Mouse (Mus musculus): ENCODE data around the gene Zc3h4. TPM values are rescaled to one million over a fixed set of nuclear protein-coding genes. Genes with fewer than 3 reads are reported as not detected.
A peak's percentile ranks its signal among the peaks of the same experiment; 100 is the strongest.

Zc3h4 gene
- total and polyA plus RNA-seq, 3 experiments = 32.9 to 71.8 (median 59.4) TPM

DNA sequence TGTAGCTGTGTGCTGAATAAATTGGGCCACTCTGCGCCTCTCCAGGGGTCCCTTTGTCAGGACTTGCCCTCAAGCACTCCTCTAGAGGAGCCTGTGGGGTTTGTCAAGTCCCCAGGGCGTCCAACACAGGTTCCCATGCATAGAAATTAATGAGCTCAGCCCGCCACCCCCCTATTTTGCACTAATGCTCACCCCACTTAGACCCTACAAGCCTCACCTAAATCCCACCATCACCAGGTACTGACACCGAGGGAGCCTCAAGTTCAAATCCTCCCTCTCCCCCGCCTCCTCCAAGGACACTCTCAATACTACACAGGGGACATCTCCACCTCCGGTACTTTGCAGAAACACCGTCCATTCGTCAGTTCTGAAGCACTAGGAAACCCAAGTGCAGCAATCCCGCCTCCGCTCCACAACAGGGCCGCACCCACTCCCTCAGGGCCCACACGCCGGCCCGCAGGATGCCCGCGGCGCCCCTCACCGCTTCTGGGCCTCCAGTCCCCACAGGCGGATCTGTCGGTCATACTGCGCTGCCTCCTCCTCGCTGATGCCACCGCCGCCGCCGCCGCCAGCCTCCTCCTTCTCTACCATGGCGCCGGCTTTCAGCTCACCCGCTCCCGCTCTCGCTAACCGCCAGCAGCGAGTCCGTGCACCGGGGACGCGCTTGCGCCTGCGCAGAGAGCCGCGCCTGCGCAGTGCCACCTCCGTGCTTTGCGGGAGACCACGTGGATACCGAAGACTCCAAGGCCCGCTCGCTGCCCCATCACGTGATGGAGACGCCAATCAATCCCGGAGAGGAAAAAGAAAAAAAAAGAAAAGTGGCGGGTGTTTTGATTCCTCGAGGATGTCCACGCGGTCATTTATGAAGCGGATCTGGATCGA, 13.3 kb upstream of the Zc3h4 start, which contains the start of gene Sae1:
Gene Sae1, minus strand, starts transcription at position 647 of the 882 bp plus-strand sequence.
- Histone ChIP-seq H3K79me2 (ENCODE audit: control insufficient read depth, insufficient read depth, low read length, poor library complexity) (peaks cover 43% of the 10 kb centered on the region), H3K4me3 (ENCODE audit: control insufficient read depth in 1 of 2, insufficient read depth in 1 of 2, low read depth in 2 of 2, low read length in 2 of 2) (peak within 1 kb of the TSS; percentile 84 to 98), H3K9ac (ENCODE audit: control insufficient read depth, low read depth, low read length, poor library complexity, severe bottlenecking) (peak within 1 kb of the TSS; percentile 98), H3K4me1 (ENCODE audit: control insufficient read depth in 1 of 2, insufficient read depth in 2 of 2, low read length in 2 of 2) (peaks cover 2 to 26% of the 10 kb centered on the region in 2 experiments), H3K36me3 (ENCODE audit: control insufficient read depth in 1 of 2, insufficient read depth in 2 of 2, low read length in 2 of 2) (peaks cover 2 to 33% of the 10 kb centered on the region in 2 experiments; a peak in 3 of 4 replicates), H3K27me3 (ENCODE audit: control insufficient read depth in 1 of 2, insufficient read depth in 2 of 2, low read length in 2 of 2) (no peaks in the 10 kb centered on the region), H3K9me3 (replicated peaks; ENCODE audit: insufficient read depth, low read length) (no peaks in the 10 kb centered on the region), H3K27ac (ENCODE audit: control insufficient read depth, low read depth, low read length) (peak within 1 kb of the TSS; percentile 72)
- TF ChIP-seq BHLHE40 (IDR thresholded peaks at IDR 0.05; ENCODE audit: borderline replicate concordance, low read depth, low read length) (peak; percentile 90), POLR2AphosphoS2 (IDR thresholded peaks at IDR 0.05; ENCODE audit: low read length) (peak; percentile 67; the same call in 1 of the 2 replicates), MEF2A (IDR thresholded peaks at IDR 0.05; ENCODE audit: extremely low read depth, insufficient replicate concordance, low read depth, low read length, poor library complexity, severe bottlenecking) (no peak), USF2 (IDR thresholded peaks at IDR 0.05; ENCODE audit: borderline replicate concordance in 1 of 2, insufficient read depth in 1 of 2, low read depth in 1 of 2, low read length in 2 of 2) (peak; percentile 78 to 95), MYC (IDR thresholded peaks at IDR 0.05; ENCODE audit: low read depth, low read length) (peak; percentile 97), JUND (IDR thresholded peaks at IDR 0.05; ENCODE audit: low read depth, low read length) (no peak), GATA1 (IDR thresholded peaks at IDR 0.05; ENCODE audit: low read depth, low read length) (no peak), MXI1 (IDR thresholded peaks at IDR 0.05; ENCODE audit: low read depth, low read length) (peak; percentile 98), ETS1 (IDR thresholded peaks at IDR 0.05; ENCODE audit: low read depth, low read length) (peak; percentile 51; the same call in 1 of the 2 replicates), USF1 (IDR thresholded peaks at IDR 0.05; ENCODE audit: low read depth, low read length) (peak; percentile 98), HCFC1 (IDR thresholded peaks at IDR 0.05; ENCODE audit: low read depth, low read length) (peak; percentile 81), TBP (IDR thresholded peaks at IDR 0.05; ENCODE audit: low read depth, low read length) (no peak), SIN3A (IDR thresholded peaks at IDR 0.05; ENCODE audit: low read length) (peak; percentile 87), POLR2A (IDR thresholded peaks at IDR 0.05; ENCODE audit: control insufficient read depth in 1 of 2, insufficient read depth in 1 of 2, low read depth in 1 of 2, low read length in 2 of 2, poor library complexity in 1 of 2) (peak; percentile 76 to 86), ZC3H11A (IDR thresholded peaks at IDR 0.05; ENCODE audit: low read depth, low read length) (no peak), ZNF384 (IDR thresholded peaks at IDR 0.05; ENCODE audit: low read depth, low read length) (peak; percentile 95), MYB (IDR thresholded peaks at IDR 0.05; ENCODE audit: low read depth, low read length) (no peak), POLR2AphosphoS5 (IDR thresholded peaks at IDR 0.05; ENCODE audit: borderline replicate concordance, low read depth, low read length) (no peak), EP300 (IDR thresholded peaks at IDR 0.05; ENCODE audit: low read depth in 1 of 2, low read length in 2 of 2) (no peak), TCF12 (IDR thresholded peaks at IDR 0.05; ENCODE audit: low read depth, low read length) (peak; percentile 24; the same call in 1 of the 2 replicates), NRF1 (IDR thresholded peaks at IDR 0.05; ENCODE audit: insufficient read depth, low read depth, low read length, poor library complexity, severe bottlenecking) (peak; percentile 95), NELFE (IDR thresholded peaks at IDR 0.05; ENCODE audit: low read depth, low read length) (peak; percentile 93), MAZ (IDR thresholded peaks at IDR 0.05; ENCODE audit: low read depth, low read length) (no peak), MAX (IDR thresholded peaks at IDR 0.05; ENCODE audit: low read length) (peak; percentile 99)
- peak; percentile 96 for DNase-seq (ENCODE audit: low read depth, low spot score)
